Mouse (Mus musculus): ENCODE measurements at regions not wholly inside any gene's neighbourhood (a gene's known extent, or its start where the extent isn't known, plus 50 kb on each side); places are given as distances from the start of the nearest gene placed in this dataset.
A peak's percentile ranks its signal among the peaks of the same experiment; 100 is the strongest.

DNA sequence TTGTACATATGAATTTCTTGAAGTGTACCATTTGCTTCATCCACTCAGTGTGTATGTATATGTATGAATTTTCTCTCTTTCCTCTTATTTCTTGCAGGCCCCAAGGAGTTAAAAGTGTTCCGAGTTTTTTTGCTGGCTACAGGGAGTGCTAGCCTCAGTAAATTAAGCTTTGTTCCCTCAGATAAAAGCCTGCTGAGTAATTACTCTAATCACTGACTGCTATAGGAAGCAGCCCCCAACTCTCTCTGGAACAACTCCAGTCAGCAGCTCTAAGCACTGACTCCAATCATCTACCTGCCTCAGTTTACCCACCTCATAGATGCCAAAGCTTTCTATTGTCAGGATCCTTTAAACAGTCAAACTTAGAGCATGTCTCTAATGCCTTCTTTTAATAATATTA, 2235.9 kb downstream of the Poteg start:
- Histone ChIP-seq H3K27ac (replicated peaks; ENCODE audit: insufficient read depth, low read depth, low read length) (no peak overlapping the region), H3K27me3 (ENCODE audit: control insufficient read depth, insufficient read depth, low read length) (no peaks in the 10 kb centered on the region), H3K4me3 (ENCODE audit: insufficient read depth, low read depth, low read length) (no peak overlapping the region), H3K36me3 (ENCODE audit: control insufficient read depth, insufficient read depth, low read length) (no peaks in the 10 kb centered on the region), H3K79me2 (ENCODE audit: control insufficient read depth, insufficient read depth, low read length) (no peaks in the 10 kb centered on the region), H3K9ac (ENCODE audit: low read depth, low read length) (no peak overlapping the region), H3K4me1 (ENCODE audit: control insufficient read depth, insufficient read depth, low read length) (no peaks in the 10 kb centered on the region)
- DNase-seq (ENCODE audit: extremely low read depth, low read depth, low spot score), result no peak
- 65% methylated on average over 1 of the region's 1 CpGs for WGBS
- TF ChIP-seq POLR2A (IDR thresholded peaks at IDR 0.05; ENCODE audit: extremely low read depth, insufficient read depth, low read length) (no peak), CTCF (IDR thresholded peaks at IDR 0.05; ENCODE audit: low read depth, low read length) (no peak)

DNA sequence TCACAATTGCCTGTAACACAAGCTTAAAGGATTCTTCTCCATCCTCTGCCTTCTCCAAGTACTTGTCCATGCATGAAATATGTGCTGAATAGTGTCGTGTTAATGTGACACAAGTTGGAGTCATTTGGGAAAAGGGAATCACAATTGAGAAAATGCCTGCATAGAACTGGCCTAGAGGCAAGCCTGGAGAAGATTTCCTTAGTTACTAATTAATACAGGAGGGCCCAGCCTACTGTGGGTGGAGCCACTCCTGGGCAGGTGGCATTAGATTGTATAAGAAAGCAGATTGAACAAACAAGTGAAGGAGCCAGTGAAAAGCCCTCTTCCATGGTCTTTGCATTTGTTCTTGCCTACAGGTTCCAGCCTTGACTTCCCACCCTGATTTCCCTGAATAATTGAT, 2239.1 kb downstream of the Poteg start:
- TF ChIP-seq POLR2A (IDR thresholded peaks at IDR 0.05; ENCODE audit: extremely low read depth, insufficient read depth, low read length) (no peak), CTCF (IDR thresholded peaks at IDR 0.05; ENCODE audit: low read depth, low read length) (no peak)
- 98% methylated on average over 1 of the region's 1 CpGs for WGBS
- Histone ChIP-seq H3K27me3 (ENCODE audit: control insufficient read depth, insufficient read depth, low read length) (no peaks in the 10 kb centered on the region), H3K27ac (replicated peaks; ENCODE audit: insufficient read depth, low read depth, low read length) (no peak overlapping the region), H3K4me3 (ENCODE audit: insufficient read depth, low read depth, low read length) (no peak overlapping the region), H3K79me2 (ENCODE audit: control insufficient read depth, insufficient read depth, low read length) (no peaks in the 10 kb centered on the region), H3K9ac (ENCODE audit: low read depth, low read length) (no peak overlapping the region), H3K4me1 (ENCODE audit: control insufficient read depth, insufficient read depth, low read length) (no peaks in the 10 kb centered on the region), H3K36me3 (ENCODE audit: control insufficient read depth, insufficient read depth, low read length) (no peaks in the 10 kb centered on the region)
- no peak for DNase-seq (ENCODE audit: extremely low read depth, low read depth, low spot score)

DNA sequence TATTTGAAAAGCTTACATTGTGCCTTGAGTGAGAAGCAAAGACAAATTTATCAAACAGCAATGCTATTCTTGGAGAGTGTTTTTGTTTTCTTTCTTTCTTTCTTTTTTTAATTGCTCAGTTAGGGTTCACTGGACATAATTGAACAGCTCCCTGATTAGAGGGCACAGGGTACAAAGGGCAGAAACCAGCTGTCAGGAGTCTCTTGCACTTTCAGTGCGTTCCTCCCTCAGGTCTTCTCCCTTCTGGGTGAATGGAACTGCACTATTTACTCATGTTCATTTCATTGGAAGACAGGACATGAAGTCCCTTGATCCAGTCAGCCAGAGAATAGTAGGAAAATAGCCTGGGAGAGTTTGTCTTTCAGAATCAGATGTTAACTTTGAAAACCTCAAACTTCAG, 2248.2 kb downstream of the Poteg start:
- no peaks in the 10 kb centered on the region for H3K27me3 ChIP-seq (ENCODE audit: control insufficient read depth, insufficient read depth, low read length)
- H3K79me2 ChIP-seq (ENCODE audit: control insufficient read depth, insufficient read depth, low read length), result no peaks in the 10 kb centered on the region
- TF ChIP-seq CTCF (IDR thresholded peaks at IDR 0.05; ENCODE audit: low read depth, low read length) (no peak), POLR2A (IDR thresholded peaks at IDR 0.05; ENCODE audit: extremely low read depth, insufficient read depth, low read length) (no peak)
- H3K27ac ChIP-seq (replicated peaks; ENCODE audit: insufficient read depth, low read depth, low read length), result no peak overlapping the region
- H3K36me3 ChIP-seq (ENCODE audit: control insufficient read depth, insufficient read depth, low read length), result no peaks in the 10 kb centered on the region
- peak; percentile 66 for DNase-seq (ENCODE audit: extremely low read depth, low read depth, low spot score)
- no peaks in the 10 kb centered on the region for H3K4me1 ChIP-seq (ENCODE audit: control insufficient read depth, insufficient read depth, low read length)
- 2% methylated on average over 1 of the region's 1 CpGs for WGBS
- H3K9ac ChIP-seq (ENCODE audit: low read depth, low read length), result no peak overlapping the region
- H3K4me3 ChIP-seq (ENCODE audit: insufficient read depth, low read depth, low read length), result no peak overlapping the region
